ENCODE assay signal across 22 mouse cellular contexts in genomic region chr14:75871750-75872149, GRCm38 (mm10). TPM values are rescaled to one million over a fixed set of nuclear protein-coding genes. Genes with fewer than 3 reads are reported as not detected.
DNase-seq lines count a peak whose midpoint lies in the region; ATAC-seq and TF ChIP-seq lines count a peak whose summit lies in the region.
"Had no signal": no experiment of that assay in that cellular context is flagged by ENCODE, and none has a peak within 500 bp of the region (broad histone marks: within the 10 kb centered on the region; RNA-seq: fewer than 3 reads in every experiment).

No protein-coding gene starts in this region.

- no peaks in the 10 kb centered on the region for H3K36me3 ChIP-seq in hindbrain, postnatal 0 days (ENCODE audit: insufficient read depth, low read length)
- no peaks in the 10 kb centered on the region for H3K36me3 ChIP-seq in hindbrain, embryonic 14.5 days (replicated peaks; ENCODE audit: control insufficient read depth, insufficient read depth)
- H3K36me3 ChIP-seq in lung, postnatal 0 days (ENCODE audit: insufficient read depth, low read length): no peaks in the 10 kb centered on the region
- H3K36me3 ChIP-seq in ES-E14 (ENCODE audit: control insufficient read depth, insufficient read depth, low read length, poor library complexity, severe bottlenecking): no peaks in the 10 kb centered on the region
- H3K36me3 ChIP-seq: embryonic facial prominence, embryonic 13.5 days; forebrain, embryonic 12.5 days; heart, embryonic 12.5 days; limb, embryonic 10.5 days; lung, embryonic 15.5 days had no signal

- no peak for TF ChIP-seq POLR2A in bone marrow, adult 2 months (IDR thresholded peaks at IDR 0.05; ENCODE audit: borderline replicate concordance, control insufficient read depth, low read depth, low read length)

- peak; percentile 19; the same call in 1 of the 2 replicates for TF ChIP-seq CTCF in hindbrain, postnatal 0 days (IDR thresholded peaks at IDR 0.05; ENCODE audit: low read depth)
- TF ChIP-seq CTCF in lung, postnatal 0 days (IDR thresholded peaks at IDR 0.05): peak; percentile 35
- TF ChIP-seq CTCF in bone marrow, adult 2 months (IDR thresholded peaks at IDR 0.05; ENCODE audit: control insufficient read depth, insufficient read depth, low read length): peak; percentile 13; the same call in 1 of the 2 replicates

- H3K27ac ChIP-seq in hindbrain, postnatal 0 days: no peak overlapping the region
- H3K27ac ChIP-seq in hindbrain, embryonic 14.5 days: no peak overlapping the region
- H3K27ac ChIP-seq in lung, postnatal 0 days (ENCODE audit: low read length): no peak overlapping the region
- no peak overlapping the region for H3K27ac ChIP-seq in ES-E14 (ENCODE audit: insufficient read depth, low read depth, low read length, poor library complexity, severe bottlenecking)
- no peak overlapping the region for H3K27ac ChIP-seq in bone marrow, adult 2 months (ENCODE audit: control insufficient read depth, insufficient read depth, low read depth, low read length, poor library complexity)
- H3K27ac ChIP-seq: embryonic facial prominence, embryonic 13.5 days; forebrain, embryonic 12.5 days; limb, embryonic 10.5 days; lung, embryonic 15.5 days; macrophage had no signal

- H3K4me3 ChIP-seq in hindbrain, postnatal 0 days (ENCODE audit: low read length): no peak overlapping the region
- no peak overlapping the region for H3K4me3 ChIP-seq in hindbrain, embryonic 14.5 days (replicated peaks; ENCODE audit: low read length)
- no peak overlapping the region for H3K4me3 ChIP-seq in lung, postnatal 0 days (ENCODE audit: low read depth, low read length)
- no peak overlapping the region for H3K4me3 ChIP-seq in ES-E14 (ENCODE audit: insufficient read depth in 1 of 2, low read depth in 1 of 2, low read length in 2 of 2, poor library complexity in 1 of 2, severe bottlenecking in 1 of 2)
- no peak overlapping the region for H3K4me3 ChIP-seq in bone marrow, adult 2 months (replicated peaks; ENCODE audit: control insufficient read depth, low read depth, low read length)
- H3K4me3 ChIP-seq: embryonic facial prominence, embryonic 13.5 days; erythroblast, embryonic 14.5 days; forebrain, embryonic 12.5 days; lung, embryonic 15.5 days had no signal

- no peaks in the 10 kb centered on the region for H3K27me3 ChIP-seq in hindbrain, postnatal 0 days (ENCODE audit: insufficient read depth, low read length)
- no peaks in the 10 kb centered on the region for H3K27me3 ChIP-seq in hindbrain, embryonic 14.5 days (ENCODE audit: control insufficient read depth, insufficient read depth, low read length)
- no peaks in the 10 kb centered on the region for H3K27me3 ChIP-seq in lung, postnatal 0 days (replicated peaks; ENCODE audit: insufficient read depth, low read length)
- H3K27me3 ChIP-seq: embryonic facial prominence, embryonic 13.5 days; forebrain, embryonic 12.5 days; heart, embryonic 12.5 days; lung, embryonic 15.5 days had no signal

- H3K9me3 ChIP-seq in hindbrain, postnatal 0 days (ENCODE audit: low read length): no peaks in the 10 kb centered on the region
- H3K9me3 ChIP-seq in hindbrain, embryonic 14.5 days (ENCODE audit: control insufficient read depth, low read length): no peaks in the 10 kb centered on the region
- H3K9me3 ChIP-seq in lung, postnatal 0 days (ENCODE audit: low read length): no peaks in the 10 kb centered on the region
- no peaks in the 10 kb centered on the region for H3K9me3 ChIP-seq in ES-E14 (ENCODE audit: control insufficient read depth, insufficient read depth, low read depth, low read length)
- H3K9me3 ChIP-seq: embryonic facial prominence, embryonic 13.5 days; forebrain, embryonic 12.5 days; heart, embryonic 12.5 days; limb, embryonic 10.5 days; lung, embryonic 15.5 days had no signal

- H3K9ac ChIP-seq in hindbrain, postnatal 0 days (replicated peaks; ENCODE audit: low read length): no peak overlapping the region
- H3K9ac ChIP-seq in hindbrain, embryonic 14.5 days: no peak overlapping the region
- H3K9ac ChIP-seq in lung, postnatal 0 days (replicated peaks; ENCODE audit: low read depth): no peak overlapping the region
- no peak overlapping the region for H3K9ac ChIP-seq in ES-E14 (ENCODE audit: insufficient read depth, low read depth, low read length, poor library complexity, severe bottlenecking)
- H3K9ac ChIP-seq: embryonic facial prominence, embryonic 13.5 days; forebrain, embryonic 12.5 days; lung, embryonic 15.5 days had no signal

- no peak for TF ChIP-seq EP300 in lung, postnatal 0 days (IDR thresholded peaks at IDR 0.05)

- no peak overlapping the region for H3K4me2 ChIP-seq in hindbrain, postnatal 0 days (ENCODE audit: low read depth, low read length)
- H3K4me2 ChIP-seq in hindbrain, embryonic 14.5 days (replicated peaks): no peak overlapping the region
- H3K4me2 ChIP-seq in lung, postnatal 0 days (replicated peaks; ENCODE audit: low read depth, low read length): no peak overlapping the region
- H3K4me2 ChIP-seq: embryonic facial prominence, embryonic 13.5 days; lung, embryonic 15.5 days had no signal

- in situ Hi-C loops in ES-E14 (cut with MboI; ENCODE audit: low sequenced_read_pairs in 2 of 2, unreplicated experiment in 2 of 2): loop anchor here in 1 of 2 experiments (25.0 kb wide), 1 partner anchor 566 kb away; no protein-coding TSS in a partner anchor

- 89% methylated on average over 4 of the region's 4 CpGs for WGBS in hindbrain, postnatal 0 days
- 88% methylated on average over 4 of the region's 4 CpGs for WGBS in hindbrain, embryonic 14.5 days
- WGBS in lung, postnatal 0 days: 84% methylated on average over 4 of the region's 4 CpGs
- 92% methylated on average over 4 of the region's 4 CpGs for WGBS in bone marrow, adult 2 months

- 0 out of 2 replicates have a peak, but pooled peaks cover 3% of the 10 kb centered on the region for H3K4me1 ChIP-seq in hindbrain, postnatal 0 days (ENCODE audit: insufficient read depth, low read length)
- H3K4me1 ChIP-seq in hindbrain, embryonic 14.5 days (replicated peaks; ENCODE audit: control insufficient read depth, insufficient read depth, low read length): no peaks in the 10 kb centered on the region
- no peaks in the 10 kb centered on the region for H3K4me1 ChIP-seq in lung, postnatal 0 days (ENCODE audit: insufficient read depth, low read depth, low read length)
- H3K4me1 ChIP-seq in ES-E14 (ENCODE audit: control insufficient read depth in 2 of 2, insufficient read depth in 2 of 2, low read length in 2 of 2, poor library complexity in 1 of 2): peaks cover 2 to 6% of the 10 kb centered on the region in 2 experiments; a peak in 3 of 4 replicates
- H3K4me1 ChIP-seq in bone marrow, adult 2 months (ENCODE audit: control insufficient read depth, insufficient read depth, low read length): no peaks in the 10 kb centered on the region
- H3K4me1 ChIP-seq: embryonic facial prominence, embryonic 13.5 days had no signal

- ATAC-seq in hindbrain, postnatal 0 days: no peak
- no peak for ATAC-seq in hindbrain, embryonic 14.5 days (ENCODE audit: low FRiP score)
- ATAC-seq in lung, postnatal 0 days: no peak

- DNase-seq in hindbrain, postnatal 0 days (ENCODE audit: low spot score): no peak
- DNase-seq in hindbrain, embryonic 14.5 days (ENCODE audit: low spot score): no peak
- DNase-seq in lung, postnatal 0 days (ENCODE audit: low spot score): no peak
- no peak for DNase-seq in lung, postnatal 36 days
- DNase-seq in ES-E14 (ENCODE audit: low read depth, low spot score): no peak
- DNase-seq in ovary, postnatal 14 days (ENCODE audit: low spot score): no peak
- DNase-seq in thymus, postnatal 14 days: no peak
- DNase-seq: adrenal gland, adult 2 months; cerebellum, adult 18-20 months; cerebellum, postnatal 36 days; heart, postnatal 14 days; kidney, adult 11 months; spleen, adult 18-20 months; thymus, postnatal 36 days had no signal

TF ChIP-seq in ES-E14, 5 proteins besides CTCF, POLR2A, EP300 and RAD21:
- no peak for TF ChIP-seq HCFC1 (IDR thresholded peaks at IDR 0.05; ENCODE audit: borderline replicate concordance, insufficient read depth, low read length)
- TF ChIP-seq MAFK (IDR thresholded peaks at IDR 0.05; ENCODE audit: insufficient read depth, low read depth, low read length): no peak
- 0 out of 2 replicates have a peak, but pooled peaks have one; percentile 12 for TF ChIP-seq ZC3H11A (IDR thresholded peaks at IDR 0.05; ENCODE audit: borderline replicate concordance, low read depth, low read length)
- TF ChIP-seq CHD2 (IDR thresholded peaks at IDR 0.05; ENCODE audit: low read depth, low read length): no peak
- 0 out of 2 replicates have a peak, but pooled peaks have one; percentile 48 for TF ChIP-seq ZNF384 (IDR thresholded peaks at IDR 0.05; ENCODE audit: low read depth, low read length)

RNA-seq across cellular contexts. Expression of gene Tpt1, which starts 26.9 kb away (rescaled TPM):
- 377 and 433 TPM in 2 replicates for total RNA-seq in hindbrain, postnatal 0 days (2014; rRNA removed)
- 731 and 750 TPM in 2 replicates for polyA plus RNA-seq in hindbrain, postnatal 0 days (2015; fragmentation: Nextera tagmentation; extraction: Ambion mirVana)
- polyA plus RNA-seq in hindbrain, embryonic 14.5 days (2014; fragmentation: Nextera tagmentation; extraction: Ambion mirVana): 775 and 871 TPM in 2 replicates
- polyA plus RNA-seq in lung, postnatal 0 days (2015; fragmentation: Nextera tagmentation; extraction: Ambion mirVana): 1,257 and 1,264 TPM in 2 replicates
- total RNA-seq in ES-E14 (2012; rRNA removed): 592 and 613 TPM in 2 replicates
- polyA plus RNA-seq in bone marrow, adult 2 months (2011; ENCODE audit: insufficient read depth, insufficient read length, low replicate concordance, missing spikeins): 2,309 and 3,063 TPM in 2 replicates
